ENCODE assay signal across 8 mouse cellular contexts in the genomic region with DNA sequence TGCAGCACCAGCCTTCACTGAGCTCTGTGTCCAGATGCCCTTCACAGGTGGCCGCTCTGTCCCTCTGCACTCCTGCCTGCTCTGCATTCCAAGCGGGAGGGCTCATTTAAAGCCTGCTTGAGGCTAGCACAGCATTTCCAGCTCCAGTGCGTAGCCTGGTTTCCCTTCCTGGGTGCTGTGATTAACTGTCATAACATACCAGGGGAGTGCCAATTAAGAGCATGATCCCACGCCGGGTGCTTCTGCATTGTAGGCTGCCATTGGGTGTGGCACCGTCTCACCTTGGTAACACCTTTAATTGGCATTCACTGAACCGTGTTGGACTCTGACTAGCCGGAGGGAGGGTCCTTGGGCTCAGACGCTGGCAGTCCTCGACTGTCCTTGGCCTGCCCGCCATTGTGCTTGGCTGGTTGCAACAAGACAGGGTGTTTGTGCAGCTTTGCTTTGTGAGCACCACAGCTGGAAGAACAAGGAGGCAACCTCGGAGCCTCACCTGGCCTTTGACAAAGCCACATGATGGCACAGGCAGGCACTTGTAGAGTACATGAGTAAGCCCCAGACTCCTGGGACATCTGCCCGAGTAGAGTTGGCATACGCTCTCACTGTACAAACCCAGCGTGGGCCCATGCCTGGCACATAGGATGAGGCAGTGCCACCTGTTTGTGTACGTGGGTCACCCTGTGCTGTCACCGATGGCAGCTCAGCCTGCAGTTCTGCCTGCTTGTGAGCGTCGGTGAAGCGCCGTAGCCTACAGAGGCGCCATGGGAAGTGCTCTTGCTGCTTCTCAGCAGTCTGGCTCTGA. TPM values are rescaled to one million over a fixed set of nuclear protein-coding genes. Genes with fewer than 3 reads are reported as not detected.
DNase-seq lines count a peak whose midpoint lies in the region; ATAC-seq and TF ChIP-seq lines count a peak whose summit lies in the region.

No protein-coding gene starts in this region.

- 84% methylated on average over 22 of the region's 22 CpGs for WGBS in heart, embryonic 10.5 days
- 85% methylated on average over 22 of the region's 22 CpGs for WGBS in heart, embryonic 12.5 days
- WGBS in stomach, postnatal 0 days = 67% methylated on average over 22 of the region's 22 CpGs

- H3K4me3 ChIP-seq in heart, embryonic 10.5 days = no peak overlapping the region
- no peak overlapping the region for H3K4me3 ChIP-seq in heart, embryonic 12.5 days
- no peak overlapping the region for H3K4me3 ChIP-seq in stomach, postnatal 0 days (ENCODE audit: low read depth, low read length)

- no peak for TF ChIP-seq CTCF in stomach, postnatal 0 days (IDR thresholded peaks at IDR 0.05; ENCODE audit: low read depth)

- H3K9me3 ChIP-seq in heart, embryonic 10.5 days = no peaks in the 10 kb centered on the region
- no peaks in the 10 kb centered on the region for H3K9me3 ChIP-seq in heart, embryonic 12.5 days (replicated peaks)
- H3K9me3 ChIP-seq in stomach, postnatal 0 days (ENCODE audit: control insufficient read depth, low read length) = no peaks in the 10 kb centered on the region

- ATAC-seq in heart, embryonic 12.5 days (ENCODE audit: insufficient number of reproducible peaks, low FRiP score) = no peak
- ATAC-seq in stomach, postnatal 0 days (ENCODE audit: low FRiP score, low TSS enrichment) = peak; percentile 47

- DNase-seq in heart, embryonic 10.5 days (ENCODE audit: low spot score) = no peak
- DNase-seq in thymus, postnatal 4 days = peak; percentile 47
- no peak for DNase-seq in thymus, postnatal 25 days
- peak; percentile 86 for DNase-seq in kidney, postnatal 14 days
- DNase-seq in stomach, postnatal 0 days (ENCODE audit: low spot score) = no peak
- no peak for DNase-seq in gastrocnemius, adult 18-20 months (ENCODE audit: low spot score)
- no peak for DNase-seq in embryo, embryonic 9.5 days (ENCODE audit: extremely low spot score)

- H3K27ac ChIP-seq in heart, embryonic 10.5 days = peak overlapping the region; percentile 4; the same call in 1 of the 2 replicates
- no peak overlapping the region for H3K27ac ChIP-seq in heart, embryonic 12.5 days (ENCODE audit: poor library complexity, severe bottlenecking)
- H3K27ac ChIP-seq in stomach, postnatal 0 days (replicated peaks) = peak overlapping the region; percentile 79

- no peak overlapping the region for H3K4me2 ChIP-seq in heart, embryonic 12.5 days
- no peak overlapping the region for H3K4me2 ChIP-seq in stomach, postnatal 0 days (replicated peaks; ENCODE audit: low read depth)

- peaks cover 84% of the 10 kb centered on the region for H3K4me1 ChIP-seq in heart, embryonic 10.5 days
- peaks cover 77% of the 10 kb centered on the region for H3K4me1 ChIP-seq in heart, embryonic 12.5 days (replicated peaks)
- H3K4me1 ChIP-seq in stomach, postnatal 0 days (replicated peaks; ENCODE audit: control insufficient read depth, insufficient read depth) = peaks cover 21% of the 10 kb centered on the region

- H3K9ac ChIP-seq in heart, embryonic 12.5 days = no peak overlapping the region
- H3K9ac ChIP-seq in stomach, postnatal 0 days (ENCODE audit: low read length) = no peak overlapping the region

- no peak for TF ChIP-seq EP300 in stomach, postnatal 0 days (optimal IDR thresholded peaks at IDR 0.05)

- no peaks in the 10 kb centered on the region for H3K36me3 ChIP-seq in heart, embryonic 10.5 days
- H3K36me3 ChIP-seq in heart, embryonic 12.5 days = no peaks in the 10 kb centered on the region
- H3K36me3 ChIP-seq in stomach, postnatal 0 days (ENCODE audit: control insufficient read depth, insufficient read depth, low read length) = no peaks in the 10 kb centered on the region

- no peaks in the 10 kb centered on the region for H3K27me3 ChIP-seq in heart, embryonic 10.5 days (ENCODE audit: insufficient read depth, poor library complexity, severe bottlenecking)
- no peaks in the 10 kb centered on the region for H3K27me3 ChIP-seq in heart, embryonic 12.5 days (replicated peaks)
- no peaks in the 10 kb centered on the region for H3K27me3 ChIP-seq in stomach, postnatal 0 days (ENCODE audit: control insufficient read depth, insufficient read depth, low read length)

RNA-seq across cellular contexts. Expression of a gene that starts 57.4 kb away (rescaled TPM):
- 0.59 and 0.67 TPM in 2 replicates for polyA plus RNA-seq in heart, embryonic 10.5 days (2016; fragmentation: Nextera tagmentation; extraction: Ambion mirVana)
- 0.23 and 1.1 TPM in 2 replicates for polyA plus RNA-seq in heart, embryonic 12.5 days (2016; fragmentation: Nextera tagmentation; extraction: Ambion mirVana)
- polyA plus RNA-seq in stomach, postnatal 0 days (2015; fragmentation: Nextera tagmentation; extraction: Ambion mirVana) = 1.1 and 1.7 TPM in 2 replicates
- not detected for total RNA-seq in gastrocnemius, adult 18-20 months (2021)

Comparison
In these comparisons a context has a peak if more than half of its experiments do, and no peak if none do; other contexts are left out.
1. DNase-seq: peak in thymus, postnatal 4 days (single experiment) and kidney, postnatal 14 days (single experiment); none in heart, embryonic 10.5 days (single experiment), thymus, postnatal 25 days (single experiment), stomach, postnatal 0 days (single experiment), gastrocnemius, adult 18-20 months (single experiment) and embryo, embryonic 9.5 days (single experiment).